Mouse (Mus musculus): ENCODE measurements around the gene Nfic.

GRCm38 (mm10) chr10:81462917-81463316 is 7.5 kb upstream of the Nfic start:
- no peak for TF ChIP-seq CTCF (IDR thresholded peaks at IDR 0.05; ENCODE audit: borderline replicate concordance, control insufficient read depth, extremely low read depth, insufficient read depth, low read length, poor library complexity)
- no peak for TF ChIP-seq POLR2A (IDR thresholded peaks at IDR 0.05; ENCODE audit: control insufficient read depth, extremely low read depth, insufficient read depth, low read length, poor library complexity)

Measured in thymus, adult 2 months (tissue).